Mouse (Mus musculus): ENCODE data around the gene Tceanc2. TPM values are rescaled to one million over a fixed set of nuclear protein-coding genes. Genes with fewer than 3 reads are reported as not detected.

Tceanc2 gene
- 6.5 and 20.3 TPM in 2 replicates for total RNA-seq (2015; ENCODE audit: low replicate concordance)
- total RNA-seq (2017; ENCODE audit: low replicate concordance): 6.0 and 22.4 TPM in 2 replicates

- ATAC-seq (replicated peaks; ENCODE audit: low FRiP score, poor library complexity, severe bottlenecking): peak; percentile 48
Observed at GRCm38 (mm10) chr4:107178830-107179490, at the start of gene Tceanc2. Gene Tceanc2, minus strand, starts transcription at chr4:107179116.

- no peak for ATAC-seq (replicated peaks; ENCODE audit: low FRiP score, poor library complexity, severe bottlenecking)
Observed at GRCm38 (mm10) chr4:107226313-107226712, 47.4 kb upstream of the Tceanc2 start.

GRCm38 (mm10) chr4:107223225-107224204 lies 44.6 kb upstream of the Tceanc2 start:
- ATAC-seq (replicated peaks; ENCODE audit: low FRiP score, poor library complexity, severe bottlenecking): peak; percentile 94

- ATAC-seq (replicated peaks; ENCODE audit: low FRiP score, poor library complexity, severe bottlenecking): no peak
Observed at GRCm38 (mm10) chr4:107221524-107221923, 42.6 kb upstream of the Tceanc2 start.

- peak; percentile 93 for ATAC-seq (replicated peaks; ENCODE audit: low FRiP score, poor library complexity, severe bottlenecking)
Observed at GRCm38 (mm10) chr4:107217574-107217973, 38.7 kb upstream of the Tceanc2 start.

GRCm38 (mm10) chr4:107213279-107214011 lies 34.5 kb upstream of the Tceanc2 start:
- no peak for ATAC-seq (replicated peaks; ENCODE audit: low FRiP score, poor library complexity, severe bottlenecking)

- ATAC-seq (replicated peaks; ENCODE audit: low FRiP score, poor library complexity, severe bottlenecking): no peak
Observed at GRCm38 (mm10) chr4:107211936-107212335, 33.0 kb upstream of the Tceanc2 start.

- ATAC-seq (replicated peaks; ENCODE audit: low FRiP score, poor library complexity, severe bottlenecking): no peak
Observed at GRCm38 (mm10) chr4:107211465-107211864, 32.5 kb upstream of the Tceanc2 start.

GRCm38 (mm10) chr4:107210483-107211097 lies 31.7 kb upstream of the Tceanc2 start:
- ATAC-seq (replicated peaks; ENCODE audit: low FRiP score, poor library complexity, severe bottlenecking): no peak

- ATAC-seq (replicated peaks; ENCODE audit: low FRiP score, poor library complexity, severe bottlenecking): no peak
Observed at GRCm38 (mm10) chr4:107208880-107209279, 30.0 kb upstream of the Tceanc2 start, which contains the start of gene Ldlrad1. Gene Ldlrad1, plus strand, starts transcription at chr4:107209180.

GRCm38 (mm10) chr4:107207016-107207415 lies 28.1 kb upstream of the Tceanc2 start:
- no peak for ATAC-seq (replicated peaks; ENCODE audit: low FRiP score, poor library complexity, severe bottlenecking)

- no peak for ATAC-seq (replicated peaks; ENCODE audit: low FRiP score, poor library complexity, severe bottlenecking)
Observed at GRCm38 (mm10) chr4:107203001-107203400, 24.1 kb upstream of the Tceanc2 start.

GRCm38 (mm10) chr4:107201779-107202178 lies 22.9 kb upstream of the Tceanc2 start:
- no peak for ATAC-seq (replicated peaks; ENCODE audit: low FRiP score, poor library complexity, severe bottlenecking)

- ATAC-seq (replicated peaks; ENCODE audit: low FRiP score, poor library complexity, severe bottlenecking): no peak
Observed at GRCm38 (mm10) chr4:107198072-107198471, 19.2 kb upstream of the Tceanc2 start.

- ATAC-seq (replicated peaks; ENCODE audit: low FRiP score, poor library complexity, severe bottlenecking): no peak
Observed at GRCm38 (mm10) chr4:107196454-107196853, 17.5 kb upstream of the Tceanc2 start.

GRCm38 (mm10) chr4:107193841-107194240 lies 14.9 kb upstream of the Tceanc2 start:
- ATAC-seq (replicated peaks; ENCODE audit: low FRiP score, poor library complexity, severe bottlenecking): no peak

GRCm38 (mm10) chr4:107185703-107186102 lies 6.8 kb upstream of the Tceanc2 start:
- no peak for ATAC-seq (replicated peaks; ENCODE audit: low FRiP score, poor library complexity, severe bottlenecking)

GRCm38 (mm10) chr4:107183203-107183602 lies 4.3 kb upstream of the Tceanc2 start:
- no peak for ATAC-seq (replicated peaks; ENCODE audit: low FRiP score, poor library complexity, severe bottlenecking)

GRCm38 (mm10) chr4:107182796-107183195 lies 3.9 kb upstream of the Tceanc2 start:
- no peak for ATAC-seq (replicated peaks; ENCODE audit: low FRiP score, poor library complexity, severe bottlenecking)

GRCm38 (mm10) chr4:107181866-107182265 lies 3.0 kb upstream of the Tceanc2 start:
- ATAC-seq (replicated peaks; ENCODE audit: low FRiP score, poor library complexity, severe bottlenecking): no peak
